Mouse (Mus musculus): ENCODE data around the gene Hspa12b. TPM values are rescaled to one million over a fixed set of nuclear protein-coding genes. Genes with fewer than 3 reads are reported as not detected.

Gene Hspa12b
- polyA plus RNA-seq, 1 experiment = 2.6 TPM

GRCm38 (mm10) chr2:131179990-131180587, 53.0 kb downstream of the Hspa12b start, which contains the start of gene Cenpb:
Cenpb (minus strand) TSS chr2:131180067.
- Histone ChIP-seq H3K4me3 (replicated peaks; ENCODE audit: control insufficient read depth, low read depth, low read length) (peak within 1 kb of the TSS; percentile 81), H3K27ac (ENCODE audit: control insufficient read depth, insufficient read depth, low read depth, low read length, poor library complexity) (peak within 1 kb of the TSS; percentile 68), H3K4me1 (ENCODE audit: control insufficient read depth, insufficient read depth, low read length) (peaks cover 4% of the 10 kb centered on the region)
- WGBS = 4% methylated on average over 56 of the region's 57 CpGs
- peak; percentile 60; the same call in 1 of the 2 replicates for TF ChIP-seq CTCF (IDR thresholded peaks at IDR 0.05; ENCODE audit: control insufficient read depth, insufficient read depth, low read length)
- no peak for TF ChIP-seq POLR2A (IDR thresholded peaks at IDR 0.05; ENCODE audit: borderline replicate concordance, control insufficient read depth, low read depth, low read length)

GRCm38 (mm10) chr2:131186343-131186742, 59.3 kb downstream of the Hspa12b start:
- H3K4me3 ChIP-seq (replicated peaks; ENCODE audit: control insufficient read depth, low read depth, low read length) = peak overlapping the region; percentile 69
- peak overlapping the region; percentile 75 for H3K27ac ChIP-seq (ENCODE audit: control insufficient read depth, insufficient read depth, low read depth, low read length, poor library complexity)
- peaks cover 7% of the 10 kb centered on the region for H3K4me1 ChIP-seq (ENCODE audit: control insufficient read depth, insufficient read depth, low read length)
- TF ChIP-seq POLR2A (IDR thresholded peaks at IDR 0.05; ENCODE audit: borderline replicate concordance, control insufficient read depth, low read depth, low read length) = no peak
- no peak for TF ChIP-seq CTCF (IDR thresholded peaks at IDR 0.05; ENCODE audit: control insufficient read depth, insufficient read depth, low read length)
- WGBS = 4% methylated on average over 14 of the region's 14 CpGs

GRCm38 (mm10) chr2:131186771-131187601, 59.9 kb downstream of the Hspa12b start, which contains the start of the genes Cdc25b and Spef1:
Cdc25b (plus strand) TSS chr2:131186949.
Spef1 (minus strand) TSS chr2:131187282.
- 1% methylated on average over 43 of the region's 43 CpGs for WGBS
- TF ChIP-seq CTCF (IDR thresholded peaks at IDR 0.05; ENCODE audit: control insufficient read depth, insufficient read depth, low read length) (no peak), POLR2A (IDR thresholded peaks at IDR 0.05; ENCODE audit: borderline replicate concordance, control insufficient read depth, low read depth, low read length) (peak; percentile 99)
- Histone ChIP-seq H3K4me1 (ENCODE audit: control insufficient read depth, insufficient read depth, low read length) (peaks cover 7% of the 10 kb centered on the region), H3K27ac (ENCODE audit: control insufficient read depth, insufficient read depth, low read depth, low read length, poor library complexity) (peak within 1 kb of the TSS; percentile 92), H3K4me3 (replicated peaks; ENCODE audit: control insufficient read depth, low read depth, low read length) (peak within 1 kb of the TSS; percentile 93)

- WGBS = 49% methylated on average over 3 of the region's 3 CpGs
- Histone ChIP-seq H3K27ac (ENCODE audit: control insufficient read depth, insufficient read depth, low read depth, low read length, poor library complexity) (peak overlapping the region; percentile 92), H3K4me1 (ENCODE audit: control insufficient read depth, insufficient read depth, low read length) (peaks cover 7% of the 10 kb centered on the region)
These were observed 60.5 kb downstream of the Hspa12b start for GRCm38 (mm10) chr2:131187602-131187922.

GRCm38 (mm10) chr2:131188311-131188710, 61.2 kb downstream of the Hspa12b start:
- 74% methylated on average over 5 of the region's 5 CpGs for WGBS
- H3K4me1 ChIP-seq (ENCODE audit: control insufficient read depth, insufficient read depth, low read length) = peaks cover 7% of the 10 kb centered on the region
- TF ChIP-seq CTCF (IDR thresholded peaks at IDR 0.05; ENCODE audit: control insufficient read depth, insufficient read depth, low read length) (no peak), POLR2A (IDR thresholded peaks at IDR 0.05; ENCODE audit: borderline replicate concordance, control insufficient read depth, low read depth, low read length) (no peak)

More at GRCm38 (mm10) chr2:131187602-131187922, 60.5 kb downstream of the Hspa12b start:
- peak overlapping the region; percentile 93 for H3K4me3 ChIP-seq (replicated peaks; ENCODE audit: control insufficient read depth, low read depth, low read length)
- TF ChIP-seq CTCF (IDR thresholded peaks at IDR 0.05; ENCODE audit: control insufficient read depth, insufficient read depth, low read length) (no peak), POLR2A (IDR thresholded peaks at IDR 0.05; ENCODE audit: borderline replicate concordance, control insufficient read depth, low read depth, low read length) (no peak)

GRCm38 (mm10) chr2:131189521-131190309, 62.6 kb downstream of the Hspa12b start:
- 43% methylated on average over 5 of the region's 5 CpGs for WGBS
- H3K4me1 ChIP-seq (ENCODE audit: control insufficient read depth, insufficient read depth, low read length) = peaks cover 7% of the 10 kb centered on the region
- H3K27ac ChIP-seq (ENCODE audit: control insufficient read depth, insufficient read depth, low read depth, low read length, poor library complexity) = peak overlapping the region; percentile 71
- TF ChIP-seq POLR2A (IDR thresholded peaks at IDR 0.05; ENCODE audit: borderline replicate concordance, control insufficient read depth, low read depth, low read length) (no peak), CTCF (IDR thresholded peaks at IDR 0.05; ENCODE audit: control insufficient read depth, insufficient read depth, low read length) (no peak)
- peak overlapping the region; percentile 35 for H3K4me3 ChIP-seq (replicated peaks; ENCODE audit: control insufficient read depth, low read depth, low read length)

More at GRCm38 (mm10) chr2:131188311-131188710, 61.2 kb downstream of the Hspa12b start:
- Histone ChIP-seq H3K27ac (ENCODE audit: control insufficient read depth, insufficient read depth, low read depth, low read length, poor library complexity) (peak overlapping the region; percentile 92; the same call in 1 of the 2 replicates), H3K4me3 (replicated peaks; ENCODE audit: control insufficient read depth, low read depth, low read length) (peak overlapping the region; percentile 93)

GRCm38 (mm10) chr2:131190344-131191004, 63.4 kb downstream of the Hspa12b start:
- 80% methylated on average over 10 of the region's 10 CpGs for WGBS
- H3K4me1 ChIP-seq (ENCODE audit: control insufficient read depth, insufficient read depth, low read length) = peaks cover 7% of the 10 kb centered on the region
- TF ChIP-seq CTCF (IDR thresholded peaks at IDR 0.05; ENCODE audit: control insufficient read depth, insufficient read depth, low read length) = no peak
- TF ChIP-seq POLR2A (IDR thresholded peaks at IDR 0.05; ENCODE audit: borderline replicate concordance, control insufficient read depth, low read depth, low read length) = no peak
- H3K27ac ChIP-seq (ENCODE audit: control insufficient read depth, insufficient read depth, low read depth, low read length, poor library complexity) = peak overlapping the region; percentile 71
- no peak overlapping the region for H3K4me3 ChIP-seq (replicated peaks; ENCODE audit: control insufficient read depth, low read depth, low read length)

Data from bone marrow, adult 2 months (tissue).